Mouse (Mus musculus) layer of hippocampus, postnatal 10 days (tissue): Measurements from ENCODE around the gene Lipa. TPM values are rescaled to one million over a fixed set of nuclear protein-coding genes. Genes with fewer than 3 reads are reported as not detected.

Experiments
- DNase-seq, 2 experiments: peaks; one replicate each; pipeline ENCODE4 v3.0.0; 2021; ENCODE audit warnings: low spot score in 2 of 2
- long read RNA-seq: library from polyadenylated mRNA; stranded (forward); transcript quantifications from one replicate; pipeline ENCODE4 v2.0.0, GENCODE M21; 2023
- total RNA-seq, 2 experiments: library from RNA; stranded (reverse); gene quantifications; 2 replicates each; pipeline ENCODE4 v1.2.3; 2021

The Lipa gene
- total RNA-seq, result 10 to 100 TPM; 13.8 to 14.2 TPM
- long read RNA-seq, transcript Lipa-201 (10 exons, 2,969 nt), result major isoform, 9 of 14 reads
- long read RNA-seq, partial matches to known transcripts, result 0 of 14 reads
- long read RNA-seq, other reads (novel, unspliced or antisense), result 2 of 14 reads

GRCm38 (mm10) chr19:34526941-34527682 lies at the start of gene Lipa:
Lipa (minus strand) TSS chr19:34527474.
- DNase-seq, result peak; percentile 90 to 92

GRCm38 (mm10) chr19:34573650-34574049 lies 46.4 kb upstream of the Lipa start:
- no peak for DNase-seq

GRCm38 (mm10) chr19:34571080-34571479 lies 43.8 kb upstream of the Lipa start:
- no peak for DNase-seq

GRCm38 (mm10) chr19:34569896-34570476 lies 42.7 kb upstream of the Lipa start:
- no peak for DNase-seq

GRCm38 (mm10) chr19:34568988-34569895 lies 42.0 kb upstream of the Lipa start:
- no peak for DNase-seq

GRCm38 (mm10) chr19:34566178-34566784 lies 39.0 kb upstream of the Lipa start:
- no peak for DNase-seq

- DNase-seq, result no peak
Observed at GRCm38 (mm10) chr19:34562556-34562955, 35.3 kb upstream of the Lipa start.

GRCm38 (mm10) chr19:34556621-34557020 lies 29.3 kb upstream of the Lipa start:
- DNase-seq, result no peak

GRCm38 (mm10) chr19:34554061-34554460 lies 26.8 kb upstream of the Lipa start:
- DNase-seq, result no peak

GRCm38 (mm10) chr19:34553522-34553921 lies 26.2 kb upstream of the Lipa start:
- DNase-seq, result no peak

- no peak for DNase-seq
Observed at GRCm38 (mm10) chr19:34553021-34553420, 25.7 kb upstream of the Lipa start.

GRCm38 (mm10) chr19:34551981-34552380 lies 24.7 kb upstream of the Lipa start:
- no peak for DNase-seq

- DNase-seq, result peak; percentile 61 to 74
Observed at GRCm38 (mm10) chr19:34550534-34551223, 23.4 kb upstream of the Lipa start, which contains the start of gene Ifit2. Ifit2 (plus strand) TSS chr19:34550694.

- no peak for DNase-seq
Observed at GRCm38 (mm10) chr19:34550205-34550533, 22.9 kb upstream of the Lipa start.

GRCm38 (mm10) chr19:34547976-34548375 lies 20.7 kb upstream of the Lipa start:
- DNase-seq, result peak; percentile 77 to 80

- DNase-seq, result no peak
Observed at GRCm38 (mm10) chr19:34546211-34546610, 18.9 kb upstream of the Lipa start.

- DNase-seq, result no peak
Observed at GRCm38 (mm10) chr19:34539422-34539821, 12.1 kb upstream of the Lipa start.

GRCm38 (mm10) chr19:34532061-34532751 lies 4.9 kb upstream of the Lipa start:
- no peak for DNase-seq

GRCm38 (mm10) chr19:34526321-34526923 lies 852 bp downstream of the Lipa start:
- DNase-seq, result no peak

GRCm38 (mm10) chr19:34524646-34525045 lies 2.6 kb downstream of the Lipa start:
- no peak for DNase-seq
